Mouse (Mus musculus) R1 (cell line): ENCODE measurements around the gene Nr6a1.

Source experiments
- DNase-seq: peaks from one replicate; pipeline ENCODE4 v3.0.0-alpha.2; 2018; ENCODE audit warnings: low read depth, low spot score

Nr6a1 gene

DNA sequence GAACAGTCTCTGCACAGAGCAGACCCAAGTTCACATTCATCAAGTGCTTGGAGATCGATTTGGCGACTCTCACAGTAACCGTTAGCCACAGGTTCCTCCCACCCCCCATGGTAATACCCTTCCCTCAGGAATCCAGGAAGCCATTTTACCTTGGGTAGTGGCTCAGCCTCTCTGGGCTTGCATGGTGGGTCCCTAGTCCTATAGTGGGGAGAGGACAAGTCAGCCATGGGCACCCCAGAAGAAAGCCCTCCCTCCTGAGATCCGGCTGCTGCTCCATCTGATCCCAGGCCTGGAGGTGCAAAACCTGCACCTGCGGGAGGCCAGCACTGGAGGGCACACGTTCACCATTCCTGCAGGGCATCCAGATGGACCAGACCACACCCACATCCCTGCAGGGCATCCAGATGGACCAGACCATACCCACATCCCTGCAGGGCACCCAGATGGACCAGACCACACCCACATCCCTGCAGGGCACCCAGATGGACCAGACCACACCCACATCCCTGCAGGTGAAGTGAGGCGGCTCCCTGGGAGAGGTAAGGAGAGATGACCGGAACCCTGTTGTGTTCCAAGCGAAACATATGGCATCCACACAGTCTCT is 252.0 kb downstream of the Nr6a1 start:
- no peak for DNase-seq
